Mouse (Mus musculus) intestine, embryonic 14.5 days (tissue): ENCODE results near the gene Pde6h. TPM values are rescaled to one million over a fixed set of nuclear protein-coding genes. Genes with fewer than 3 reads are reported as not detected.
A peak's percentile ranks its signal among the peaks of the same experiment; 100 is the strongest.
"Not testable (repeated sequence)": the region's sequence is repeated elsewhere in the genome, so short reads cannot be mapped to it uniquely, and the experiment has no call there.

ENCODE experiments used
- ATAC-seq: fragments of 200-750 bp; cut with Nextera tagmentation; replicated peaks from 2 replicates; pipeline ENCODE4 v1.8.0; 2017; ENCODE audit warnings: low read depth, moderate number of reproducible peaks, moderate TSS enrichment, moderate library complexity; ENCODE audit not compliant: low FRiP score, low TSS enrichment
- DNase-seq: peaks from one replicate; pipeline ENCODE4 v3.0.0-alpha.2; 2018; ENCODE audit warnings: low spot score
- H3K27ac ChIP-seq: fragments of 300-500 bp; sonication (generic); 2 replicates; pipeline ENCODE4 v1.5.1; 2014; ENCODE audit warnings: low read depth, mild to moderate bottlenecking, control low read depth
- H3K27me3 ChIP-seq: fragments of 300-500 bp; sonication (generic); replicated peaks from 2 replicates; pipeline ENCODE4 v1.6.1; 2014; ENCODE audit warnings: low read length, control low read depth; ENCODE audit not compliant: control insufficient read depth, insufficient read depth
- H3K36me3 ChIP-seq: fragments of 300-500 bp; sonication (generic); 2 replicates; pipeline ENCODE4 v1.6.1; 2014; ENCODE audit warnings: low read length, control low read depth; ENCODE audit not compliant: control insufficient read depth, insufficient read depth
- H3K4me1 ChIP-seq: fragments of 300-500 bp; sonication (generic); replicated peaks from 2 replicates; pipeline ENCODE4 v1.6.1; 2014; ENCODE audit warnings: low read length, control low read depth, mixed read lengths; ENCODE audit not compliant: control insufficient read depth, insufficient read depth
- H3K4me2 ChIP-seq: fragments of 300-500 bp; sonication (generic); 2 replicates; pipeline ENCODE4 v1.6.1; 2014; ENCODE audit warnings: low read length
- H3K4me3 ChIP-seq: fragments of 300-500 bp; sonication (generic); 2 replicates; pipeline ENCODE4 v1.5.1; 2014; ENCODE audit warnings: low read depth, low read length, control low read depth, mixed read lengths
- H3K9ac ChIP-seq: fragments of 300-500 bp; sonication (generic); 2 replicates; pipeline ENCODE4 v1.6.1; 2014; ENCODE audit warnings: mild to moderate bottlenecking, low read length
- H3K9me3 ChIP-seq: fragments of 300-500 bp; sonication (generic); 2 replicates; pipeline ENCODE4 v1.6.1; 2016; ENCODE audit warnings: low read length, control low read depth; ENCODE audit not compliant: control insufficient read depth
- WGBS: fragments of 180-500 bp; shearing (Covaris S2); extraction: QIAGEN DNeasy Blood & Tissue Kit; methylation state at CpG from one replicate; pipeline ENCODE4 v1.1.7; 2014; 5-methylcytosine and 5-hydroxymethylcytosine counted together
- polyA plus RNA-seq: library from polyadenylated mRNA; unstranded; fragments of >200 nt; fragmentation: Nextera tagmentation; extraction: Ambion mirVana; gene quantifications from 2 replicates; pipeline ENCODE4 v1.2.1, GENCODE M21; 2014

The Pde6h gene
- polyA plus RNA-seq = 1.1 TPM in 1 of 2 replicates, not detected in the other

DNA sequence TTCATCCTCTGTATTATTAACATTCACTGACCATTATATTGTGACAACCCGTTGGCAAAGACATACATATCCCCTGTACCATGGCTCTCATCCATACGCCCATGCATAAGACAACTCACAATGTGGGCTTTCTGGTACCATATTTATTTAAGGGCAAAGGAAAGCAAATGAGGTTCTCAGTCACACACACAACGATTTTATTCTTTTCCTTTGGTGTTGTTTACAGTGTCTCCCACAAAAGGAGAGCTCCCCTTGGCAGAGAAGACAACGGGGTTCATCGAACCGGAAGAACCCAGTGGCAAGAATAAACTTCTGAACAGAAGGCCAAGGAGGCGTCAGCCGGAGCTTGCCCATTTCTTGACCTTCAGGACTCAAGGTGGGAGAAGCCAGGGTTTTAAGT is at the start of gene Pde6h:
Gene Pde6h, plus strand, starts transcription at position 301 of the 400 bp plus-strand sequence.
- Histone ChIP-seq H3K9me3 (no peaks in the 10 kb centered on the region), H3K27me3 (no peaks in the 10 kb centered on the region), H3K4me3 (no peak within 1 kb of the TSS), H3K4me2 (no peak within 1 kb of the TSS), H3K9ac (no peak within 1 kb of the TSS), H3K4me1 (peaks cover 11% of the 10 kb centered on the region; the same call in 1 of the 2 replicates), H3K27ac (no peak within 1 kb of the TSS), H3K36me3 (no peaks in the 10 kb centered on the region)
- no peak for ATAC-seq
- whole genome bisulfite sequencing = 93% methylated on average over 8 of the region's 8 CpGs
- DNase-seq = no peak

DNA sequence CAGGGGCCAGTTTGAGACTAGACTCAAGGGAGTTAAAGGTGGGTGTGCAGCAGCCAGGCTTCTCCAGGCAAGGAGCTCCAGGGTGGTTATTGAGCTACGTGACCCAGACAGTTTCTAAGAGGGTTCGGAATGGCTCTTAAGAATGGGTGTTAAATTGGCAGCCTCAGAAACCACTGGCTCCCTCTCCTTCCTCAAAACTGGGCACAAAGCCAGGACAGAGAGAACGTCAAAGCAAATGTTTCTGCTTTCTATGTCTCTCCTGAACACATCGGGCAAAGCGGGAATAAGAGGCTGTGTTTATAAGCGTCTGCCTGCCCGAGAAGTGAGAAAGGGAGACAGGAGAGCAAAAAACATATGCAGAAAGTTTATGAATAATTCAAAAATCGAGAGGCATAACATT is 49.0 kb upstream of the Pde6h start:
- Histone ChIP-seq H3K4me2 (peak overlapping the region; percentile 38), H3K4me3 (peak overlapping the region; percentile 6; the same call in 1 of the 2 replicates), H3K9ac (no peak overlapping the region), H3K4me1 (peaks cover 13% of the 10 kb centered on the region; the same call in 1 of the 2 replicates), H3K27me3 (no peaks in the 10 kb centered on the region), H3K27ac (peak overlapping the region; percentile 23; the same call in 1 of the 2 replicates), H3K36me3 (no peaks in the 10 kb centered on the region), H3K9me3 (no peaks in the 10 kb centered on the region)
- WGBS = 30% methylated on average over 8 of the region's 8 CpGs
- ATAC-seq = no peak
- DNase-seq = no peak

DNA sequence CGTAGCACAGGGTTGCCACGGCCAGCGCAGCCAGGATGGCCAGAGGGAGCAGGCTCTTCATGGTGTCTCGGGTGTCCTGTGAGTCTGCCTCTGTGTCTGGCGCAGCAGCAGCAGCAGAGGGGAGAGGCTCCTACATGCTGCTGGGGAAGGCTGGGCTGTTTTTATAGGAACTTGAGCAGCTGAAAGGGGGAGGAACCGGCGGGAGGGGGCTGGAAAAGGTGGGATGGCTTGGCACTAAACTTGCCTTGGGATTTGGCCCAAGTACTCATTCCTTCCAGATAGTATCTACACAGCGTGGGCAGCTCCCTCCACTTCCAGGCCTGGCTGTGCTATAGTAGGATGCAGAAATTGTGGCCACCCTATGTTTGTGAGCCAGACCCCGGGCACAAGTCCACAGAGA is 48.0 kb upstream of the Pde6h start, which contains the start of gene Mgp:
Gene Mgp, minus strand, starts transcription at position 154 of the 400 bp plus-strand sequence.
- ATAC-seq = 0 out of 2 replicates have a peak, but pooled peaks have one; percentile 43
- Histone ChIP-seq H3K36me3 (no peaks in the 10 kb centered on the region), H3K9me3 (no peaks in the 10 kb centered on the region), H3K27ac (peak within 1 kb of the TSS; percentile 23; the same call in 1 of the 2 replicates), H3K9ac (peak within 1 kb of the TSS; percentile 27; the same call in 1 of the 2 replicates), H3K4me2 (peak within 1 kb of the TSS; percentile 38), H3K27me3 (no peaks in the 10 kb centered on the region), H3K4me1 (peaks cover 13% of the 10 kb centered on the region; the same call in 1 of the 2 replicates), H3K4me3 (peak within 1 kb of the TSS; percentile 22)
- WGBS = 35% methylated on average over 9 of the region's 9 CpGs
- DNase-seq = peak; percentile 54

DNA sequence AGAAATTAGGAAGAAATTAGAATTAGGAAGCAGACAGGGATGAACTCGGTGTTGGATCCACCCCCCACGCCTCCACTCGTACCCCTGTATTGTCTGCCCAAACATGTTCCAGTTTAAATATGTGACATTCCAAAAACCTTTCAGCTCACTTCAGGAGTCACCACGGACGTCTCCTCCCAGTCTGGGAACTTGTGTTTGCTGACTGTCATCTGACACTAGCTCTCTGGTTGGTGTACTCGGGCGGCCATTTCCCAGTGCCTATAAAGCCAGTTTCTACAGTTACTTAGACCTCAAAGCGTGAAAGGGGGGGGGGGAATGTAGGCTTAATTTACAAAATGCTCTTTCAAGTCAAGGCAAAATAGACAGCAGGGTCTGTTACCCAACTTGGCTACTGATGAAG is 42.0 kb upstream of the Pde6h start:
- DNase-seq = no peak
- 64% methylated on average over 8 of the region's 8 CpGs for WGBS
- no peak overlapping the region for H3K4me2 ChIP-seq

DNA sequence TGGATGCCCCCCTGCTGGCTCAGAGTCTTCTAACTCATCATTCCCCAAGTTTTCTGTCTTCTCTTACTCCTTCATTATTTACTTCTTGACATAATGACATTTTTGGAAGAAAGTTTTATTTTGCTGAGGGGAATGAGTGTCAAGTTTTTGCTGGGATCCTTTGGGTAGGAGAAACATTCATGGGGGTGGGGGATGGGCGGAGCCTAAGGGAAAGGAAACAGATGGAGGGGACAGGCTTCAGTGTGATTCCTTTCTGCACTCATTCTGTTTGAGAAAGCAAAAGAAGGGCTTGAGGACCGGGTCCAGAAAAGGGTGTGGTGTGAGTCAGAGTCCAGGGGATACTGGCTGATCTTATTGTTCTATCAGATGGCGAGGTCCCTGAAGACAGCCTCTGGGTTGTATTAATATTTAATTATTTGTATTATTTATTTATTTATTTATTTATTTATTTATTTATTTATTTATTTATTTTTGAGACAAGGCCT is 40.2 kb upstream of the Pde6h start:
- Histone ChIP-seq H3K36me3 (no peaks in the 10 kb centered on the region), H3K9me3 (no peaks in the 10 kb centered on the region), H3K27me3 (no peaks in the 10 kb centered on the region), H3K4me1 (no peaks in the 10 kb centered on the region), H3K4me2 (no peak overlapping the region), H3K4me3 (no peak overlapping the region), H3K9ac (no peak overlapping the region), H3K27ac (no peak overlapping the region)
- 70% methylated on average over 3 of the region's 3 CpGs for WGBS
- DNase-seq (no peak), ATAC-seq (no peak; the same call in 1 of the 2 replicates)

More for the DNA sequence above, 42.0 kb upstream of the Pde6h start:
- H3K9ac ChIP-seq = no peak overlapping the region
- no peak for ATAC-seq
- H3K9me3 ChIP-seq = no peaks in the 10 kb centered on the region
- H3K27ac ChIP-seq = no peak overlapping the region
- H3K4me3 ChIP-seq = no peak overlapping the region
- no peaks in the 10 kb centered on the region for H3K27me3 ChIP-seq
- H3K4me1 ChIP-seq = no peaks in the 10 kb centered on the region
- no peaks in the 10 kb centered on the region for H3K36me3 ChIP-seq

DNA sequence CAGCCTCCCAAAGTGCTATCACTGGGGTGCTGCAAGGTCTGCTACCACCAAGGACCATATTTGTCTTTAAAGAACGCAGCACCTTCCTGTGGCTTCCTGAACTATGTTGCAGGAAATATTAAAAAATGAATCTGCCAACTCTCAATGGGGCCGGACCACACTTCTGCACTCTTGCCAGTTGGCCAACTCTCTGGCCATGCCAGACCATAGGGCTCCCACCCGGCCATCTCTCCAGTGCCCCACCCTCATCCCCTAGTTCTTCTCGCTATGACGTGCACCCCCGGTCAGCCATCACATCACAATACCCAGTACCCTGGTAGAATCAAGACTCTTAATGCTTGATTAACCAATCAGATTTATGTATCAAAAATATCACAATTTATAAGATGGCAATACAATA is 39.7 kb upstream of the Pde6h start:
- Histone ChIP-seq H3K36me3 (no peaks in the 10 kb centered on the region), H3K4me1 (no peaks in the 10 kb centered on the region), H3K27me3 (no peaks in the 10 kb centered on the region), H3K4me2 (no peak overlapping the region), H3K4me3 (no peak overlapping the region), H3K27ac (no peak overlapping the region), H3K9ac (no peak overlapping the region), H3K9me3 (no peaks in the 10 kb centered on the region)
- no peak for DNase-seq
- 93% methylated on average over 6 of the region's 6 CpGs for WGBS
- no peak for ATAC-seq

DNA sequence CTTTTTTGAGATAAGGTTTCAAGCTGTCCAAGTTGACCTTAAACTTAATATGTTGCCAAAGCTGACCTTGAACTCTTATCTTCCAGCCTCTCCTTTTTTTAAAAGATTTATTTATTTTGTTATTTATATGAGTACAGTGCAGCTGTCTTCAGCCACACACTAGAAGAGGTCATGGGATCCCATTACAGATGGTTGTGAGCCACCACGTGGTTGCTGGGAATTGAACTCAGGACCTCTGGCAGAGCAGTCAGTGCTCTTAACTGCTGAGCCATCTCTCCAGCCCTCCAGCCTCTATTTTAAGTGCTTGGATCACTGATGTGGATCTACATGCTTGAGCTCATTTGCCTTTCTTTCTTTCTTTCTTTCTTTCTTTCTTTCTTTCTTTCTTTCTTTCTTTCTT is 38.9 kb upstream of the Pde6h start:
- not testable (repeated sequence) for H3K9ac ChIP-seq, H3K4me3 ChIP-seq, H3K4me2 ChIP-seq, H3K36me3 ChIP-seq, H3K27me3 ChIP-seq, ATAC-seq, DNase-seq, H3K4me1 ChIP-seq, H3K27ac ChIP-seq, H3K9me3 ChIP-seq
- WGBS = 48% methylated on average over 1 of the region's 1 CpGs

DNA sequence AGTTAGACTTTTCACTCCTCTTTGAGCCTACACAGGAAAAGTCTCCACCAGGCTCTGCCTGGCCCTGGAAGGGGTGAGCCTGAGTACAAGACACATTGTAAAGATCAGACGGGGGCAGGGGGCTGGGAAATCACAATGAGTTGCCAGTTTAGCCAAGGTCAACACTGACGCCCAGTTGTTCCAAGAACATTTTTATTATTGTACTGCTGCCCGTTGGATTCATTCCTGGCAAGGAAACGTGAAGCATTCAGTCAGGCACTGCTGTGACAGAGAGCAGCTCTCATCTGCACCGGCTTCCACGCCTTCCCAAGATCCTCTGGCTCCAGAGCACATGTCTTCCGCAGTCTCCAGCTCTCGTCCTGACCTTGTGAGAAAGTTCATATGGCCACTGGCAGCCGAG is 35.8 kb upstream of the Pde6h start:
- no peak overlapping the region for H3K4me2 ChIP-seq
- H3K4me3 ChIP-seq = no peak overlapping the region
- DNase-seq (no peak), ATAC-seq (no peak)
- peak overlapping the region; percentile 10; the same call in 1 of the 2 replicates for H3K27ac ChIP-seq
- H3K4me1 ChIP-seq = no peaks in the 10 kb centered on the region
- no peaks in the 10 kb centered on the region for H3K36me3 ChIP-seq
- no peaks in the 10 kb centered on the region for H3K9me3 ChIP-seq
- no peak overlapping the region for H3K9ac ChIP-seq
- 33% methylated on average over 9 of the region's 9 CpGs for WGBS
- H3K27me3 ChIP-seq = no peaks in the 10 kb centered on the region

DNA sequence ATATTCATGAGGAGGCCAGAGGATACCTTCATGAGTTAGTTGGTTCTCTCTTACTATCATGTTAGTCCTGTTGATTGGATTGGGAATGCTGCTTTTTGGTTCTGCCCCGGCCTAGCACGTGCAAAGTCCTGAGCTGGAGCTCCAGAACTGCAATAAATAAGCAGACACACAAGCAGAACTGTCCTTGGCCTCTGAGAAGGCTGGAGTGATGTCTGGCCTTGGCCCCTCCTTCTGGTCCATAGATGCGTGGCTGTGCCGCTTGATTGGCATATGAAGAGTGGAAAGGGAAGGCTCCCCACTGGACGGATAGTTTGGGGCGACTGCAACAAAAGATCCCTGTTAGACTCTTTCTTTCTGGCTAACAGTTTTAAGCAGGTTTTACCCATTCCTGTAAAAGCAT is 34.6 kb upstream of the Pde6h start:
- WGBS = 90% methylated on average over 6 of the region's 6 CpGs
- no peak for ATAC-seq
- no peaks in the 10 kb centered on the region for H3K36me3 ChIP-seq
- no peaks in the 10 kb centered on the region for H3K9me3 ChIP-seq
- no peak for DNase-seq
- no peaks in the 10 kb centered on the region for H3K27me3 ChIP-seq
- no peaks in the 10 kb centered on the region for H3K4me1 ChIP-seq
- H3K4me2 ChIP-seq = no peak overlapping the region
- no peak overlapping the region for H3K4me3 ChIP-seq
- no peak overlapping the region for H3K9ac ChIP-seq
- H3K27ac ChIP-seq = no peak overlapping the region
